Mouse (Mus musculus) lung, embryonic 15.5 days (tissue): ENCODE measurements at regions not wholly inside any gene's neighbourhood (a gene's known extent, or its start where the extent isn't known, plus 50 kb on each side); places are given as distances from the start of the nearest gene placed in this dataset.
"Not testable (repeated sequence)": the region's sequence is repeated elsewhere in the genome, so short reads cannot be mapped to it uniquely, and the experiment has no call there.

Experiments used
- ATAC-seq: fragments of 200-750 bp; cut with Nextera tagmentation; 2 replicates; pipeline ENCODE4 v1.8.0; 2017; ENCODE audit warnings: moderate number of reproducible peaks, borderline replicate concordance; ENCODE audit not compliant: low FRiP score, low TSS enrichment; ENCODE audit errors: extremely low read depth
- H3K27ac ChIP-seq: fragments of 300-500 bp; sonication (generic); 2 replicates; pipeline ENCODE4 v1.5.1; 2015; ENCODE audit warnings: moderate library complexity, mild to moderate bottlenecking, inconsistent platforms
- H3K27me3 ChIP-seq: fragments of 300-500 bp; sonication (generic); 2 replicates; pipeline ENCODE4 v1.6.1; 2015; ENCODE audit warnings: inconsistent platforms
- H3K36me3 ChIP-seq: fragments of 300-500 bp; sonication (generic); 2 replicates; pipeline ENCODE4 v1.6.1; 2015; ENCODE audit warnings: inconsistent platforms
- H3K4me1 ChIP-seq: fragments of 300-500 bp; sonication (generic); 2 replicates; pipeline ENCODE4 v1.6.1; 2015; ENCODE audit warnings: inconsistent platforms
- H3K4me2 ChIP-seq: fragments of 300-500 bp; sonication (generic); 2 replicates; pipeline ENCODE4 v1.6.1; 2015; ENCODE audit warnings: inconsistent platforms, mild to moderate bottlenecking, moderate library complexity
- H3K4me3 ChIP-seq: fragments of 300-500 bp; sonication (generic); 2 replicates; pipeline ENCODE4 v1.5.1; 2015; ENCODE audit warnings: mild to moderate bottlenecking, inconsistent platforms
- H3K9ac ChIP-seq: fragments of 300-500 bp; sonication (generic); 2 replicates; pipeline ENCODE4 v1.6.1; 2015; ENCODE audit warnings: inconsistent platforms
- H3K9me3 ChIP-seq: fragments of 300-500 bp; sonication (generic); 2 replicates; pipeline ENCODE4 v1.6.1; 2016; ENCODE audit warnings: inconsistent platforms
- WGBS: fragments of 180-500 bp; shearing (Covaris S2); methylation state at CpG from one replicate; pipeline ENCODE4 v1.1.7; 2015; 5-methylcytosine and 5-hydroxymethylcytosine counted together

DNA sequence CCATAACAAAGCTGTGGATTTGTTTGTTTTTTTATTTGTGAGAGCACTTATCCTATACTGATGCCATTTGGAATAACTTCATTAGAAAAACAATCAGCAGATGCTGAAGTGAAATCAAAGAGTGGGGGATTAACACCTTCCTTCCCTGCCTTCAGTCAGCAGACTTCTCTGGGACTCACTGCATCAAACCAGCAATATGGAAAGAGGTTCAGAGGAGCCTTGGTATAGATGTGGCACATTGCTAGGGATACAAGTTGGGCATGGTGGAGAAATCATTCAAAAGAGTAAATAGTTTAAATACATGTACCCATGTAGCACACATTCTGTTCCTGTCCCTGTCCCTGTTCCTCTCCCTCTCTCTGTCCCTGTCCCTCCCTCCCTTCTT, 364.0 kb upstream of the Rgs18 start:
- no peak overlapping the region for H3K4me3 ChIP-seq
- H3K27me3 ChIP-seq: no peaks in the 10 kb centered on the region
- H3K4me2 ChIP-seq: no peak overlapping the region
- H3K27ac ChIP-seq: no peak overlapping the region
- ATAC-seq: peak; percentile 14; the same call in 1 of the 2 replicates
- H3K36me3 ChIP-seq: no peaks in the 10 kb centered on the region
- H3K9ac ChIP-seq: no peak overlapping the region
- H3K9me3 ChIP-seq: no peaks in the 10 kb centered on the region
- H3K4me1 ChIP-seq: peaks cover 6% of the 10 kb centered on the region; the same call in 1 of the 2 replicates

DNA sequence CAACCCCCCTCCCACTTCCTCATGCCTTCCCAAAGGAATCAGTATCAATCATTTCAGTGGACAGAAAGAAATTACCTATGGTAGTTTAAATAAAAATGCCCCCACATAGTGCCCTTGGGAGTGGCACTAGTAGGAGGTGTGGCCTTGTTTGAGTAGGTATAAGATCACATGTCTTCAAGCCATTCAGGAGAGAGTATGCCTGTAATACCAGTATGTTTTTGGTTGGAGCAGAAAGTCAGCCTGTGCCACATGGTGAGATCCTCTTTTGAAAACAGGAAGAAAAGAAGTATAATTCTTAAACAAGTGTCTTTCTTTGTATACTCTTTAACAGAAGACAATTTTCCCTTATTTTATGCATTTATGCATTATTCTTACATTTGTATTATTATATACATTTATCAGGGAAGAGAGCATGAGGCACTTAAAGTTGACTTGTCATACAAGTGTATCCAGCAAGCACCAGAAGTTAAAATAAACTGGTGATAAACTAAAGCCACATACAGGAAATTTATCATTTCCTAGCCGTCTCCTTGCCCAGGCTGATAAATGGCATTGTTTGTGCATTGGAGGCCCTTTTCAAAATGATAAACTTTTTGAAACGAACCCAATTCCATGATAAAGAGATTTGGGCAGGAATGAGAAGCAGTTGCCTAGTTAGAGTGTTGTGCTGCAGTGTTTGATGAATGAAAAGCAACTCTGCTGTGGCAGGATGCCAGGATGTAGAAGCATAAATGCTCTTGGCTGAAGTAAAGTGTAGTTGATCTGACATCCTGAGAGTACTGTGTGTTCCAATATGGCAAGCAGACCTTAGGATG, 363.4 kb upstream of the Rgs18 start:
- H3K27ac ChIP-seq: no peak overlapping the region
- no peaks in the 10 kb centered on the region for H3K36me3 ChIP-seq
- WGBS: 17% methylated on average over 2 of the region's 2 CpGs
- H3K27me3 ChIP-seq: no peaks in the 10 kb centered on the region
- peak; percentile 83; the same call in 1 of the 2 replicates for ATAC-seq
- H3K9ac ChIP-seq: no peak overlapping the region
- H3K4me1 ChIP-seq: peaks cover 6% of the 10 kb centered on the region; the same call in 1 of the 2 replicates
- H3K4me3 ChIP-seq: no peak overlapping the region
- H3K4me2 ChIP-seq: no peak overlapping the region
- no peaks in the 10 kb centered on the region for H3K9me3 ChIP-seq

DNA sequence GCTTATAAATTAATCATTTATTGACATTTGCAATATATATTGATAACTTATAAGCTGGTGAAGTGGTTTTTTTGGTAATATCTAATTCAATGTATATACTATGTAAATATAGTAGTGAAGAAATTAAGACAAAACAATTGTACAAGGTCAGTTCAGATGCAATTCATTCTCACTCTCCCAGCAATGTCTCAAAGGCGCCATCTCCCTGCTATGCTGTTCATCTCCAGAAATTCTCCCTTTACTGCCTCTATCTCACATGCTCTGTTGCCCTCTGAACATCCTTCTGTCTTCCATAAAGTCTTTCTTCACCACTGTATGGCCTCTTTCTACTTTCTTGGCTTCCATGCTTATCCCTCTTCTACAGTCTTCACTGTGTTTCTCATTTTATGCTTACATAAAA, 355.8 kb upstream of the Rgs18 start:
- Histone ChIP-seq H3K9ac (no peak overlapping the region), H3K4me3 (no peak overlapping the region), H3K27me3 (no peaks in the 10 kb centered on the region), H3K4me1 (no peaks in the 10 kb centered on the region), H3K27ac (no peak overlapping the region), H3K4me2 (no peak overlapping the region), H3K36me3 (no peaks in the 10 kb centered on the region), H3K9me3 (no peaks in the 10 kb centered on the region)
- WGBS: 76% methylated on average over 1 of the region's 1 CpGs
- ATAC-seq: no peak

DNA sequence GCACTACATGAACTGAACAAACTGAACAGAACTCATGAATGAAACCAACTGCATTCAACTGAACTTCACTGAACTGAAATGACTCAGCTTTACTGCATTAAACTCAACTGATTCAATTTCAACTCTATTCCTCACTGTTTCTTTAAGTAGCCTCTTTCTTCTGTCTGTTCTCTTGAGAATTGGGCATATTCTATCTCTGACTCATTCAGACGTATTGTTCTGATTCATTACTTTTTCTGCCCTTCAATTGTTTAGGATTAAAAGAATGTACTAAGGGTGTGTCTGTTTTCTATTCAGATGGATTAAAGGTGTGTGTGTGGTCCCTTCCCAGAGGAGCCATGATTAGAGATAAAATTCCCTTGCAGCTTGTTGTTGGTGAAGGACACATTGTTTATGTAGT, 337.9 kb upstream of the Rgs18 start:
- Histone ChIP-seq H3K27ac (no peak overlapping the region), H3K4me1 (no peaks in the 10 kb centered on the region), H3K36me3 (no peaks in the 10 kb centered on the region), H3K9ac (no peak overlapping the region), H3K4me3 (no peak overlapping the region), H3K27me3 (no peaks in the 10 kb centered on the region), H3K4me2 (no peak overlapping the region), H3K9me3 (no peaks in the 10 kb centered on the region)
- ATAC-seq: no peak
- WGBS: 68% methylated on average over 1 of the region's 1 CpGs

DNA sequence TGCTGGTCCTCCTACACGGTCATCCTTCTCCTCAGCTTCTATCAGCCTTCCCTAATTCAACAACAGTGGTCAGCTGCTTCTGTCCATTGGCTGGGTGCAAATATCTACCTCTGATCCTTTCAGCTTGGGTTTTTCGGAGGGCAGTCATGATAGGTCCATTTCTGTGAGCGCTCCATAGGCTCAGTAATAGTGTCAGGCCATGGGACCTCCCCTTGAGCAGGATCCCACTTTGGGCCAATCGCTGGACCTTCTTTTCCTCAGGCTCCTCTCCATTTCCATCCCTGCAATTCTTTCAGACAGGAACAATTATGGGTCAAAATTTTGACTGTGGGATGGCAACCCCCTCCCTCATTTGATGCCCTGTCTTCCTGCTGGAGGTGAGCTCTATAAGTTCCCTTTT, 331.5 kb upstream of the Rgs18 start:
- H3K27ac ChIP-seq, H3K4me1 ChIP-seq, H3K4me2 ChIP-seq, H3K4me3 ChIP-seq, H3K9ac ChIP-seq, H3K36me3 ChIP-seq, ATAC-seq, H3K9me3 ChIP-seq, H3K27me3 ChIP-seq: not testable (repeated sequence)
- WGBS: 71% methylated on average over 4 of the region's 4 CpGs

DNA sequence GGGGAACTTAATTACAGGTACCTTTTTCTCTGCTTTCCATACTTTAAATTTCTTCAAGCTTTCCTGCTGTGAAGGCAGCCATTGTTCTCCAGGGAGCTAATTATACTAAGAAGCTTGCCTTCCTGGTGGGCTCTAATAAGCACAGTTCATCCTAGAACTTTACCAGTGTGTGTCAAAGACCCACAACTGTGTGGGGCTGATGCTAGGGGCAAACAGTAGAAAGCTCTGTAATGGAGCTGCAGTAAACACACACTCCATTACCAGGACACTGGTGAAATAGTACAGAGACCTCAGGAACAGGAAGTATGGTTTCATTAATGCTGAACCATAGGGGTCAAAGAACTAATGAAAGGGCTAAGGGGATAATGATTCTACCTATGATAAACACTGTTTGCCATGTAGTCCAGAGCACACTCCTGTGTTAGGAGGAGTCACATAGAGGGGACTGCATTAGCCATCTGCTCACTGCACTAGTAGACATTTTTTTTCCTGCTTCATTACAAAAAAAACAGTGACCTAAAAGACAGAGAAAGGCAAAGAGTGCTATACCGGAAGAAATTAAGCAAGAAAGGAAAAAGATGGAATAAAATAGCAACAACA, 290.1 kb upstream of the Rgs18 start:
- WGBS: 85% methylated on average over 1 of the region's 1 CpGs

DNA sequence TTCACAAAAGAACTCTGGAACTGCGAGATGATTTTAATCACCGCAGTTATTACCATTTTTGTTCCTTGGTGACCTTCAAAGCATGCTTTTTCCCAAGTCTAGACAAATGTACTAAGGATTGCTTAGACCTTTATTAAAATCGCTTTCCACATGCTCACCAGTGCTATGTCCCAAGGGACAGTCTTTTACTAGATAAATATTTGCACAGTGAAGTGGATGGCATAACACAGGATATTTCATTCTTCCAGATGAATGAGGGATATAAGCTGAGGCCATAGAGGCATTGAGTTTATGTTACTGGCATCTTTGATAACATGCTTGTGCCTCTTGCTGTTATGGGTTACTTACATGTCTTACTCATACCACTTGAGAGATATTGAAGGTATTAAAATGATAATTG, 289.1 kb upstream of the Rgs18 start:
- Histone ChIP-seq H3K4me2 (no peak overlapping the region), H3K9me3 (no peaks in the 10 kb centered on the region), H3K27me3 (no peaks in the 10 kb centered on the region), H3K9ac (no peak overlapping the region), H3K4me3 (no peak overlapping the region), H3K27ac (no peak overlapping the region), H3K4me1 (no peaks in the 10 kb centered on the region), H3K36me3 (no peaks in the 10 kb centered on the region)
- no peak for ATAC-seq
- 77% methylated on average over 3 of the region's 3 CpGs for WGBS

More for the DNA sequence above, 290.1 kb upstream of the Rgs18 start:
- Histone ChIP-seq H3K4me1 (no peaks in the 10 kb centered on the region), H3K36me3 (no peaks in the 10 kb centered on the region), H3K9me3 (no peaks in the 10 kb centered on the region), H3K4me2 (no peak overlapping the region), H3K9ac (no peak overlapping the region), H3K27me3 (no peaks in the 10 kb centered on the region), H3K4me3 (no peak overlapping the region), H3K27ac (no peak overlapping the region)
- ATAC-seq: no peak

DNA sequence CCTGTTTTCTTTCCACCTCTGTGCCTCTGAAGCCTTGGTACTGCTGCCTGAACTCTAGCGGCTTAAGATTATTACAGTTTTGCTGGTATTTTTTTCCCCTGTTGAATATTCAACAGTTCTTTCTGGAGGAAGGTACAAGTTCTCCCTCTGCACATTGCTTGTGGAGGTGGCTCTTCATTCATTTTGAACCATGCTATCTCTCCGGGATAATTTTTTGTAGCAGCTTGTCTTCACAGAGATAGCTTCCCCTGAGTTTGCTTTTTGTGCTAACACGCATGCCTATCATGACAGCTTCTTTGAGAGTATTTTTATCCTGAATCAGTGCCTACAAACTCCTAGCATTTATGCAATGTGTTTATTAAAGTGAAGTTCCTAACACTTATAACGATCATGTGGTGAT, 240.4 kb upstream of the Rgs18 start:
- no peak overlapping the region for H3K4me3 ChIP-seq
- no peaks in the 10 kb centered on the region for H3K4me1 ChIP-seq
- WGBS: 89% methylated on average over 4 of the region's 4 CpGs
- no peak overlapping the region for H3K4me2 ChIP-seq
- no peak overlapping the region for H3K27ac ChIP-seq
- H3K36me3 ChIP-seq: no peaks in the 10 kb centered on the region
- no peak for ATAC-seq
- no peaks in the 10 kb centered on the region for H3K27me3 ChIP-seq
- no peak overlapping the region for H3K9ac ChIP-seq
- no peaks in the 10 kb centered on the region for H3K9me3 ChIP-seq

DNA sequence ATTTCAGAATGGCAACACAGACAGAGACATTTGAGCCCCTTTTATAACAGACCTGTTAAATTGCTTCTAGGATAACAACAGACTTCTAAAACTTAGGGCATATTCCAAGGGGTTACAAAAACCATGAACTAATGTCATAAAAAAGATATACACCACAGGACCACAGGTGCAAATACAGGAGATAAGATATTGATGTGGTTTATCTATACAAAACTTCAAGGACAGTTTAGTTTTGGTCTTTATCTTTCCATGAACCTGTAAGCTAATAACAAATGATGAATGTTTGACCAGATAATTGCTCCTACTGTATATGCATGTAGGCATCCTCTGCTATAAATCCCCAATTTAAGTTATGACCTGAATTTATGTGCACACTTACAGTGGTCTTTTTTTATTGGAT, 235.6 kb upstream of the Rgs18 start:
- Histone ChIP-seq H3K9me3 (no peaks in the 10 kb centered on the region), H3K4me2 (no peak overlapping the region), H3K4me1 (no peaks in the 10 kb centered on the region), H3K27me3 (no peaks in the 10 kb centered on the region), H3K4me3 (no peak overlapping the region), H3K27ac (no peak overlapping the region), H3K36me3 (no peaks in the 10 kb centered on the region), H3K9ac (no peak overlapping the region)
- ATAC-seq: no peak

DNA sequence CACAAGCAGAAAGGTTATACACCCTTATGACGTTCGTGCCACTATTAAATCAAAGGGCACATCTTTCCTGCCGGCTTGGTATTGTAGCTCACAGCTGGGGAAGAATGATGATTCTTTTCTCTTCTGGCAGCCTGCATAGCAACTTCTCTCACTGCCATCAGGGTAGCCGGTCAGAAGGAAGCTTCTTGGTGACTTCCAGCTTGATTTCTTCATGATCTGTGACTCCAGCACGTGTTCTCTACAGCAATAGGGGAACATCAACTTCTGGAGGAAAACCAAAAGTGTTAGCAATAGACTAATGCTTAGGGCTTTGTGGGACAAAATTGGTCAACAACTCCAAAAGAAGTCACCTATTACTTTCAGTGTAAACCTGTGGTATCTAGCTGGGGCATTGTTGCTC, 202.9 kb upstream of the Rgs18 start:
- WGBS: 54% methylated on average over 5 of the region's 5 CpGs
- H3K9ac ChIP-seq: no peak overlapping the region
- no peaks in the 10 kb centered on the region for H3K27me3 ChIP-seq
- H3K9me3 ChIP-seq: no peaks in the 10 kb centered on the region
- H3K4me3 ChIP-seq: no peak overlapping the region
- H3K4me1 ChIP-seq: no peaks in the 10 kb centered on the region
- no peak for ATAC-seq
- H3K4me2 ChIP-seq: no peak overlapping the region
- no peak overlapping the region for H3K27ac ChIP-seq
- no peaks in the 10 kb centered on the region for H3K36me3 ChIP-seq

DNA sequence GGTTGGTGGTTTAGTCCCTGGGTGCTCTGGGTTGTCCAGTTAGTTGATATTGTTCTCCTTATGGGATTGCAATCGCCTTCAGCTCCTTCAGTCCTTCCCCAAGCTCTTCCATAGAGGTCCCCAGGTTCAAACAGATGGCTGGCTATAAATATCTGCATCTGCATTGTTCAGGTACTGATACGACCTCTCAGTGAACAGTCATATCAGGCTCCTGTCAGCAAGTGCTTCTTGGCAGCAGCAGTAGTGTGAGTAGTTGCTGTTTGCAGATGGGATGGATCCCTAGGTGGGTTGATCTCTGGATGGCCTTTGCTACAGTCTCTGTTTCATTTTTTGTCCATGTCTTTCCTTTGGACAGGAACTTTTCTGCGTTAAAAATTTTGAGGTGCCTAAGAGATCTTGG, 190.5 kb upstream of the Rgs18 start:
- H3K36me3 ChIP-seq: no peaks in the 10 kb centered on the region
- WGBS: 58% methylated on average over 3 of the region's 3 CpGs
- H3K4me3 ChIP-seq: no peak overlapping the region
- no peaks in the 10 kb centered on the region for H3K4me1 ChIP-seq
- no peak for ATAC-seq
- no peak overlapping the region for H3K27ac ChIP-seq
- H3K9ac ChIP-seq: no peak overlapping the region
- H3K27me3 ChIP-seq: no peaks in the 10 kb centered on the region
- H3K4me2 ChIP-seq: no peak overlapping the region
- H3K9me3 ChIP-seq: no peaks in the 10 kb centered on the region

DNA sequence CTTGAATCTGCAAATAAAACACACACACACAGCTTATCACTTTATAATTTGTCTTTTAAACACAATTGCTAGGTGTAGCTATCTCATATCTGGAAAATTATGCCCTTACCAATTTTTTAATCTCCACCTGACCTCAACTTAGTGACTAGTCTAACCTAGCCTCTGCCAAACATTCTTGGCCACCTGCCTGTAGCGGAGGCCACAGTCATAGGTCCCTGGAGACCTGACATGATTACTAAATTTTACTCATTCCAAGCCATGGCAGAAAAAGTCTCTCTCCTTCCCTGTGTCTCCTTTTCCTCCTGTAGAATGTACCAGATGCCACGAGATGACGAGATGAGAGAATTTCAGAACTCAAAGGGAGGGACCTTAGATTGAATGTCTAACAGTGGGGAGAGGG, 163.8 kb upstream of the Rgs18 start:
- 88% methylated on average over 3 of the region's 3 CpGs for WGBS
- H3K36me3 ChIP-seq: no peaks in the 10 kb centered on the region
- no peak overlapping the region for H3K4me2 ChIP-seq
- H3K4me1 ChIP-seq: no peaks in the 10 kb centered on the region
- H3K9me3 ChIP-seq: no peaks in the 10 kb centered on the region
- no peaks in the 10 kb centered on the region for H3K27me3 ChIP-seq
- no peak for ATAC-seq
- H3K4me3 ChIP-seq: no peak overlapping the region
- no peak overlapping the region for H3K9ac ChIP-seq
- H3K27ac ChIP-seq: no peak overlapping the region
